Mouse (Mus musculus): ENCODE results near the gene Tab2. TPM values are rescaled to one million over a fixed set of nuclear protein-coding genes. Genes with fewer than 3 reads are reported as not detected.

Gene Tab2
- polyA plus RNA-seq (2012; rRNA removed), result 41.2 and 42.9 TPM in 2 replicates

DNA sequence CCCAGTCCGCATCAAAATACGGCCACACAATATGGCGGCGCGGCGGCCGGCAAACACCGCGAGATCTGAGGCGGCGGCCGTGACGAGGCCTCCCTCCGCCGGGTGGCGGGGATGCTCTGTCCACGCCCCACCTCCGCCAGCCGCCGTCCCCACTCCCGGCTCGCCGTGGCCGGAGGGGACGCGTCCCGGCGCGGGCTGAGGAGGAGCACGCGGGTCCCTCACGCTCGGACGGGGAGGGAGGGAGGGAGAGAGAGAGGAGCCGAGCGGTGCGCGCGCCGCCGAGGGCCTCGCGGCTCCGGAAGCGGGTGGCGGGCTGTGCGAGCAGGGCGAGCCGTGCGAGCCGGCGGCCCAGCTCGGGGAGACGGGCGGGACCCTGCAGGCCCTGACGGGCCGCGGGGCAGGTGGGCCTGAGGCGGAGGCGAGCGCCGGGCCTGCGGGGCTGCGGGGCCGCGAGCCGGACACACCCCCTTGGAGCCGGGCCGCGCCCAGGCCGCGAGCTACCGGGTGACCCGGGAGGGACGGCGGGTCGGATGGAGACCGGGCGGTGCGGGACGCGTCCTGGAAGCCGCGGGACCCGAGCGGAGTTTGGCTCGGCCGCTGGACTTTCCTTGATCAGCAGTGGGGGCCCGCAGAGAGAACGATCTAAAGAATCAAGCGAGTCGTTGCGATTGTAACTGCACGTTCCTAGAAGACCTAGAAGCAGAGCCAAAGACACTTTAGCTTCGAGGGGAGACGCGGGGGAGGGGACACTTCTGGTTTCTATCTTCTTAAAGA lies at the start of gene Tab2:
Gene Tab2, minus strand, starts transcription at position 3 of the 774 bp plus-strand sequence.
- DNase-seq (ENCODE audit: low read depth), result no peak

DNA sequence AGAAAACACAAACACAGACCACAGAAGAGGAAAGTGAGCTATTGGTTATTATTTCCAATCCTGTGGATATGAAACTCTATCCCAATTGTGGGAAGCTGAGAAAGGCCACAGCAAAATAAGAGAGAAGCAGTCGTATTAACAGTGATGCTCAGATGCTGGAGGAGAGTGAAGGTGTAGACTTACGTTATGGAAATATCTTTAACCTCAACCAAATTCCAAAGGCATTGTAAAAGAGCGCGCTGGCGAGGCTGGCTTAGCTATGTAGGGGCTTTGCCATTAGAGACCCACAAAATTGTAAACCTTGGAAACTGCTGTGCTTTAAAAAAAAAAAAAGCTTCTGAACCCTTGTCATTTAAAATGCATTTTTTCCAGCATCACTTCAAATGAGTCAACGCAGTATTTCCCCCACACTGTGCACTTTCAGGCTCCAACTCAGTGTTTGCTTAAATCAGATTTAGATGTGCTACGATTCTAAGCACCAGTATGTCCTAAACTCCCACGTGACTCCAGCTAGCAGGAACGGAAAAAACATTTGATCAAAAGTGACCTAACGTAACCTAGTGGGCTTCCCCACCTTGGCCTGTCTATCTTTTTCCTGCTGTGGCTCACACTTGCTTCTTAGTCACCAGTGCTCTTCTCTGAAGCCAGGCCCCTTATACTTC lies 36.4 kb upstream of the Tab2 start:
- DNase-seq (ENCODE audit: low read depth), result no peak

DNA sequence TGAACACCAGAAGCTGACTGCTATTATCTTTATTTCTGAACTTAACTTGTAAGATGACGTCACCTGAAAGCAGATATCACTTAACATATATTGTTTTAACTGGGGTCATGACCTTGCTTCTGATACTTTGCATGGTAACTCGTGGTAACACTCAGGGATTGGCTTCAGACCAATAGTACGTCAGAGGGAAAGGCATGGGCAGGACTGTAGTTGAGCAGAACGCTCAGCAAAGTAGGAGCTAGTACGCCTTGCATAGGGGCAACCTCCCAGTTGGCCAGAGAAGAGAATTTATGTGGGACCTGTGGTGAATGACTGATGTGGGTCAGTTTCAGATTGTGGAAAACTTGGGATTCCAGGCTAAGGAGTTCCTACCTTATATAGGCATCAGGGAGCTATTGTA lies 35.6 kb upstream of the Tab2 start:
- DNase-seq (ENCODE audit: low read depth), result no peak

DNA sequence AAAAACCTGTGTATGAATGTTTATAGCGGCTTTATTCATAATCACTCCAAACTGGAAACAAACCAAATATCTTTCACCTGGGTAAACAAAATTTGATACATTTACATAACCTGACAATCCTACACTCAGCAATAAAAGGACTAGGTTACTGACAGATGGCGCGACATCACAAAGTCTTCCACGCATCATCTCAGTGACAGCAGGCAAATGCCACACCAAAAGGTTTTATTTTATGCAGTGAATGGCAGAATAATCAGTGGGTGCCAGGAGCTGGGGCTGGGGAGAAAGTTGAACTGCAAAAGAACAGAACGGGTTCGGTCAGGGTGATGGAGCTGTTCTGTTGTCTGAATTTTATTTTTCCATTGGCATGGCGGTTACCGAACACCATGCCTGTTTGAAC lies 31.5 kb upstream of the Tab2 start:
- DNase-seq (ENCODE audit: low read depth), result no peak

DNA sequence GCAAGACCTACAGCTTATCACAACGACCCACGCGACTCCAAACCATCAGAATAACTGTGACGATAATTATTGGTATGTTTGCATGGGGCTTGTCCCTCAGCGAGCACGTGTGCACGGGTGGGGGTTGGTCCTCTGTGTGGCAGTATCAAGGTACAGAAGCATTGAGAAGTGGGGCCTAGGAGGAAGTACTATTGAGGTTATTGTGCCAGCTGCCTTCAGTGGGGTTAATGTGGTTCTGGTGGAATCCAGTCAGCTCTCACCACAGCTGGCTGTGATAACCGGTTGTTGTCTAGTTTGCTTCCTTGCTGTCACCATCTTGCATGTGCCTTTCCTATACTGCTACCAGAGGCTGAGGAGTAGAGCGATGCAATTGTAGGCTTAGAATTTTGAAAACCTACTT lies 20.4 kb upstream of the Tab2 start:
- DNase-seq (ENCODE audit: low read depth), result no peak

DNA sequence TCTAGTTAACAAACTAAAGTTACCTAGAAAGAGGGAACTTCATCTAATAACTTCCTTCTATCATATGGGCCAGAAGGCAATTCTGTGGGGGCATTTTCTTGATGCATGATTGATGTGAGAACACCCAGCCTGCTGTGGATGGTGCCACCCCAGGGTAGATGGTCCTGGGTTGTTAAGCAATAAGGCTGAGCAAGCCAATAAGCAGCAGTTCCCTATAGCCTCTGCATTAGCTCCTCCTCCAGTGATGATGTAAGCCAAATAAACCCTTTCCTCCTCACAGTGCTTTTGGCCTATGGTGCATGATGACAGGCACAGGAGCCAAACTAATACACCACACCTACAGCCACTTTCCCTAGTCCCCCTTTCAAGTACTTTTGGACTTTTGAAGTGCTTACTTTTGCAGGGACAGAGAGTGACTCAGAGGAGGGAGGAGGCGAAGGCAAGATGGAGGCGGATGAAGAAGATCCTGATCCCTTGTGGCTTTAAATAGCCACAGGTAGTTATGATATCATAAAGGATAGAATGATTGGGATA lies 12.8 kb upstream of the Tab2 start:
- DNase-seq (ENCODE audit: low read depth), result no peak

DNA sequence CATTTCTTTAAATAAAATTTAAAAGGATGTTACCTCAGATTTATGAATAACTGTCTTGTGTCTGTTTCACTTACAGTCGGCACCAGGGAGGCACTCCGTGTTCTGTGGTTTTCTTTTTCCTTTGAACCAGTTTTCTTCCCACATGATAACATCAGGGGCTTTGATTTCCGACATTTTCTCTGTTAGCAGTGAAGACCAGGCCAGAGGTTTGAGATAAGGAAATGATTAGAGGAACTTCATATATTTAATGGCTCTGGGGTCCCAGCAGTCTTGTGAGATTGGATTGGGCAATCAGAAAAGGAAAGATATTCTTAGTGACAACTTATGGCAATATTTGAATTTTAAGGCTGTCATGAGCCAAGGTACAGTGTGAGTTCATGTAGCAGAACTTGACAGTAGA lies 11.1 kb upstream of the Tab2 start:
- no peak for DNase-seq (ENCODE audit: low read depth)

DNA sequence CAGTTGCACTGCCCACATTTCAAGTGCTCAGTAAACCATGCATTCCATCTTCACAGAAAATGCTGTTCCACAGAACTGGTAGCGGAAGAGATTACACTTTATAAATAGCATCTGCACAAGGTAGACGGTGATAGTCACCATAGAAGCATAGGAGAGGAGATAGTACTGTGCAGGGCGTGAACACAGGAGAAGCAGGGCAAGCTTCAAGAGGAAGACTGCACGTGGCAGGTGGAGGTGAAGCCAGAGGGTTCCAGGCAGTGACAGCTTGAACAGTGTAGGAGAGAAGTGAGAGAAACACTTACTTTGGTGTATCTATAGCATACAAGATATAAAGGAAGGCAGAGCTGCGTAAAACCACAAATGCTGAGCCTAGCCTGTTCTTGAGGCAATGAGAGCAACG lies 3.0 kb upstream of the Tab2 start:
- no peak for DNase-seq (ENCODE audit: low read depth)

DNA sequence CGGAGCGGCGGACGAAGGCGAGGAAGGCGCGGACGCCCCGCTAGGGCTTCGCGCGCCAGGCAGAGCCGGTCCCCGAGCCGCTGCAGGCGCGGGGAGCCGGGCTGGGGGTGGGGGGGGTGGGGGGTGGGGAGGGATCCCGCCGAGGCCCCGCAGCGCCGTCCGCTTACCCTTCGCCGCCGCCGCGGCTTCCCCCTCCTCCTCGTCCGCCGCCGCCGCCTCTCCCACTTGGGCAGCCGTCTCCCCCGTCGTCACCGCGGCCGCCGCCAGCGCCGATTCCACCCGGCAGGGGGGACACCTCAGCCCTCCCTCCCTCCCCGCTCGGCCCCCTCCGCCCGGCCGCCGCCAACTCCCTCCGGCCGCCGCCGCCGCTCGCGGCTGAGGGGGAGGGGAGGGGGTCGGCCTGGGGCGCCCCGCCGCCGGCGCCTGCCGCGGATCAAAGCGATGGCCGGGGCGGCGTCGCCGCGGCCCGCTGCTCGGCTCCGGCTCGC lies 352 bp downstream of the Tab2 start:
- no peak for DNase-seq (ENCODE audit: low read depth)

DNA sequence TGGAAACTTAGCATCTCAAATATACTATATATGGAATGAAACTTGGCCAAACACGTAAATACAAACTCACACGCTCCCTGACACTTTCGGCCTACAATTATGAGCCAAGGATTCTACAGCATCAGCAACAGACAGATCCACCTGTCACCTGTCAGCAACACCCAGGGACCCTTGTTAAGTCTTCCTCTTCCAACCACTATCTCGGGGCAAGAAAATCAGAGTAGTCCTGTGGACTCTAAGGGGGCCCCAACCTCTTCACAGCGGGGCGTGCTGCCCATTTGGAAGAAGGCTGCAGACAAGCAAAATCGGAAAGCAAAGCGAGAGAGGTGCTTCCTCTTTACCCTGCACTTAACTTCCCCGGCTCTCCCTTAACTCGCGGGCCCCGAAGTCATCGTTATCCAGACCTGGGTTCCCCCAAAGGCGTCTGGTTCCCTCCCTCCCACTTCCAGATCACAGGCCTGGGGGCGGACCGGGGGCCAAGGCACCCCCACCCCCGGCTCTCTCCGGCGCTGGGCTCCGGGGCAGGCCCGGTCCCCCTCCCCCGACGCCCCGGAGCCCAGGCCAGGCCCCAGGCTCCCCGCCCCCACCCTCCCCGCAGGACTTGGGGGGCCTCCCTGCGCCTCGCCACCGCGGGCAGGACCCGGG lies 919 bp downstream of the Tab2 start:
- no peak for DNase-seq (ENCODE audit: low read depth)

DNA sequence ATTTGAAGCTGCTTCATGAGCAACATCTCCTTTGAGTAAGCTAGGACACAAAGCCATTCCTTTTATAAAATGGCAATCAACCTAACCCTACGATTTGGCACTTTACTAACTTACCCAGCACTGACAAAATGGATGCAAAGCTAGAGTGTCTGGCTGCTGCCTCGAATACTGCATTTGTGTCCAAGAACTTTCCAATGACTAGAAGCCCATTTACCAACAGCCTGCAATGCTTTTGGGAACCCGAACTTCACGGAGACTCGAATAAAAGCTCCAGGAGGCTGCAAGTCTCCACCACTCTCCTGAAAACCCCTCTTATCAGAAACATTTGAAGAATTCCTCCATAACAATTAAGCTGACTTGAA lies 1.4 kb downstream of the Tab2 start:
- no peak for DNase-seq (ENCODE audit: low read depth)

DNA sequence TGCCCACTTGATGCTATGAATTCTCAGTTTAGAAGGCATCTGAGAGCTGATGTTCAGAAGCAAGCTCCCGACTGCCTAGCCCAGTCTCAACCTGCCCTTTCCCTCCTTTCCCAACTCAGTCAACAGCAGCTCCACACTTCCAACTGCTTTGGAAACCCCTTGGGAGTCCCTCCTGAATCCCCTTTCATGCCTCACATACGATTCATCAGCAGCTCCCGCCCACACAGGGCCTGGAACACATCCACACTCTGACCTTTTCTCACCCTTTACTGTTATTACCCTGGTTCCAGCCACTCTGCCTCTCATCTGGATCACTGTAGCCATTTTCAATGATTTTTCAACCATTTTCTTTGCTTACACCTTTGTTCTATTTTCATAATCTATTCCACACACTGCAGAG lies 13.0 kb downstream of the Tab2 start:
- DNase-seq (ENCODE audit: low read depth), result no peak

DNA sequence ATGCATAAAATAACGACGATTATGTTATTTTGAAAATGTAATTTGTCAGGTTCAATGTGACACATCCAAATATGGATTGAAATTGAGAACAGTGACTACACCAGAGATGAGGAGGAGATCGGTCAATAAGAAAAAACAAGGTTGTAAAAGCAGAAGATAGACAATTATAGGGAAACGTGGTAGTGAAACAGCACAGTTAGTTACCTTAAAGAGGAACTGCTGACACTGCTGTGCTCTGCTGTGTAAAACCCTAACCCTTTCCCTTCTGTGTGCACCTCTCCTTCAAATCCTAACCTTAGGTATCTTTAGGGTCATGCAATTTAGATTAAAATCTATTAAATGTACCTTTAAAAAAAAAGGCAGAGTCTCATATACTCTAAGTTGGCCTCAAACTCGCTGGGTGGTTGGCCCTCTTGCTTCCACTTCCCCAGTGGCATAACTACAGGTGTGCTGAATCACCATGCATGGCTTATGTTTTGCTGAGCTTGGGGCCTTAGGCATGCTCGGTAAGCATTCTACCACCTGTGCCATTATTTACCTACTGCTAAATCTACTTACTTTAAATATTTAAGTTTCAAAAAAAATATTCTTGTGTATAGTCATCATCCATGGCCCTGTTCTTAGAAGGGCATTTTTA lies 19.4 kb downstream of the Tab2 start:
- no peak for DNase-seq (ENCODE audit: low read depth)

DNA sequence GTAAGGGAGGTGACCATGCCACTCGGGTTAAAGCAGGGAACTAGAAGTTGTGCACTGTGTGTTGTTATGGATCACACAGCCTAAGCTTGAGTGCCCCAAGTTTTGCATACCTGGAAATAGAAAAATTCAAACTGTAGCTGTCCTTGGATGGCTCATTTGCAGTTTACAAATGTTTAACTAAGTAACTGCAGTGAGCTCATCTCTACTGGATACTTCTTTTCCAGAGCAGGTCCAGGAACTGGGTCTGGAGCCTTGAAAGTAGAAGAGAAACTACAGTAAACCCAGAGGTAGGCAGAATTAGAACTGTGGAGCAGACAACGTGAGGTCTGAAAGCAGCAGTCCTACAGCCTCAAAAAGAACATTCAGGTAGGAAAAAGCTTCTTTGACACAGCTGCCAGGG lies 23.1 kb downstream of the Tab2 start:
- DNase-seq (ENCODE audit: low read depth), result no peak

DNA sequence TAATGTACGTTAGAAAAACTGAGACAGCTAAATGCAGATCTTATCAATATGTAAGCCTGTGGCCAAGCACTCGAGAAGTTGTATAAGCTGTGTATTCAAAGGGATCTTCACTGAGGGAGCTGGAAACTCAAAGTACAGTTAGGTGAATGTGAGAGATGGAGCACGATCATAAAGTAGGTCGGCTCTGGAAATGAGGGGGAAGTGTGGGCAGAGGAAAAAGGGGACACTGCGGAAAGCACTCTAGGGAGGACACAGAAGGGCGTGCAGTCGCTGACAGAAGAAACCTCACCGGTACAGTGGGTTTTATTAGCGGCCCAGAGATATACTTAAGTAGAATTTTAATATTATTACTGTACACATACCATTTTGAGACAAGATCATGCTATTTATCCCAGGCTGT lies 27.0 kb downstream of the Tab2 start:
- no peak for DNase-seq (ENCODE audit: low read depth)

DNA sequence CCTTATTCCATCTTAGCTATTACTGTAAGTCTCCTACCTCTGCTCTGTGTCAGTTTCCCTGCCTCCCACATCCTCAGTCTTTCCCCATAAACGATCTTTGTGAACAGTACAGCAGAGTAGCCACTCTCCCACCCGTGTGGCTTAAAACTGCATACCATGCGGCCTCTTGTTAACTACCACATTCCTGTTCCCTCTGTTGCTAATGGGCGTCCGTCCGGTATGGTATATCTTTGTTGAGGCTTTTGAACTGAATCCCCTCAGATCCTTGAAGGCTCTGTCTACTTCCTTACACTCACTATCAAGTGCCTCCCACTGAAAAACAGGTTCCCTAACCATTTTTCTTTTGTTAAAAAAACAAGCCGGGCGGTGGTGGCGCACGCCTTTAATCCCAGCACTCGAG lies 30.5 kb downstream of the Tab2 start:
- no peak for DNase-seq (ENCODE audit: low read depth)

DNA sequence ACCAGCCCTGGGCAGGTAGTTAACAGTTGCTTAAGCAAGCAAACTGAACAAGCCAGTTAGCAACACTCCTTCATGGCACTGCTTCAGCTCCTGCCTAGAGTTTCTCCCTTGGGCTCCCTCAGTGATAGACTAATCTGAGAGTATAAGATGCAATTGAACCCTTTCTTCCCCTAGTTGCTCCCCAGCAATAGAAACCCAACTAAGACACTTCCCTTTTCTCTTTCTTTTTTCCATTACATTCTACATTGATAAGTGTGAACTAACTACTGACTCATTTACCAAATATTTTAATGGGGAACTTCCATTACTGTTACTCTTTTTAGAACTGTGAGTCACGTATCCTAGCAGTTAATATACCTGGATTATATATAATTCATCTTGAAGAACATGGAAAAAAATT lies 32.6 kb downstream of the Tab2 start:
- DNase-seq (ENCODE audit: low read depth), result no peak

DNA sequence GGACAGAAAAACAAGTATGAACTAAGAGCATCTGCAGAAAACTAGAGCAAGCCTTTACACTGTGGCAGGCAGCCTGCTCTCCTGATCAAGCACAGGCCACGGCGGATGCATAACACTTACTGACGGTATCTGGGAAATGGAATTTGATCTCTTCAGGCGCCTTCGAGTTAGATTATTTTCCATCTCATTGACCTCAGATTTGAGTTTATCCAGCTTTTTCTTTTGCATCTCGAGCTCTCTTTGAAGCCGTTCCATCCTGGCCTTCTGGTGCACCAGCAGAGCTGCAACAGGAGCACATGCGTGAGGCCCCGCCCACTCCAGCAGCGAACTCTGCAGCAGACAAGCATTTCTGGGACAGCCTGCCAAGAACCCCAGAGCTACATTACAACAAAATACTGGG lies 44.8 kb downstream of the Tab2 start:
- no peak for DNase-seq (ENCODE audit: low read depth)

DNA sequence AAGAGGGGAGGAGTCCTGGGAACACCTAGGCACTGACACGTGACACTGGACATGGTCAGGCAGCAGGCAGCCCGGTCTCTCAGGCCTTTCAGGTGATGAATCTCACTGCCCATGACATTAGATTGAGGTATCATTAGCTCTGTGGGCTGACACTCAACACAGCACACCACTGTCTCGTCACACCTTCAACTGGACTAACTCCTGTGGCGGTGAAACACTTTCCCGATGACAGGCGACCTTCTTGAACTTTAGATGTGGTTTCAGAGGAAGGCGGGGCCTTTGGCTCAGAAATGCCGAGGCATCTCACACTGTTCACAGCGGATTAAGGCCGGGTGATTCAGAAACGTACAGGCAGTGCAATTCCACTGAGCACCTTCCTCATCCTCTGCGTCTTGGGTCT lies 48.9 kb downstream of the Tab2 start:
- no peak for DNase-seq (ENCODE audit: low read depth)

DNA sequence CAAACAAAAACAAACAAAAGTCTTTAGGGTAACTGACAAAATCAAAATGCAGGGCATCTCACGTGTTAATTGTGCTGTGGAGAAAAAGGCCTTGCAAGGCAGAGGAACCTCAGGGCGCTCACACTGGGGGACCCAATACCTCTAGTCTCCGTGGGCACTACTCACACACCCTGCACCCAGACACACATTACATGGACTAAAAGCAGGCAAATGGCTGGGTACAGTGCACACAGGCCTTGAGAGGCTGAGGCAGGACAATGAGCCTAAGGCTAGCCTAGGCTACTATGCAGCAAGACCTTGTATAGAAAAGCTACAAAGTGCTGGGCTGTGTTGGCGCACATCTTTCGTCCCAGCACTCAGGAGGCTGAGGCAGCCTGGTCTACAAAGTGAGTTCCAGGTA lies 51.9 kb downstream of the Tab2 start:
- DNase-seq (ENCODE audit: low read depth), result no peak

DNA sequence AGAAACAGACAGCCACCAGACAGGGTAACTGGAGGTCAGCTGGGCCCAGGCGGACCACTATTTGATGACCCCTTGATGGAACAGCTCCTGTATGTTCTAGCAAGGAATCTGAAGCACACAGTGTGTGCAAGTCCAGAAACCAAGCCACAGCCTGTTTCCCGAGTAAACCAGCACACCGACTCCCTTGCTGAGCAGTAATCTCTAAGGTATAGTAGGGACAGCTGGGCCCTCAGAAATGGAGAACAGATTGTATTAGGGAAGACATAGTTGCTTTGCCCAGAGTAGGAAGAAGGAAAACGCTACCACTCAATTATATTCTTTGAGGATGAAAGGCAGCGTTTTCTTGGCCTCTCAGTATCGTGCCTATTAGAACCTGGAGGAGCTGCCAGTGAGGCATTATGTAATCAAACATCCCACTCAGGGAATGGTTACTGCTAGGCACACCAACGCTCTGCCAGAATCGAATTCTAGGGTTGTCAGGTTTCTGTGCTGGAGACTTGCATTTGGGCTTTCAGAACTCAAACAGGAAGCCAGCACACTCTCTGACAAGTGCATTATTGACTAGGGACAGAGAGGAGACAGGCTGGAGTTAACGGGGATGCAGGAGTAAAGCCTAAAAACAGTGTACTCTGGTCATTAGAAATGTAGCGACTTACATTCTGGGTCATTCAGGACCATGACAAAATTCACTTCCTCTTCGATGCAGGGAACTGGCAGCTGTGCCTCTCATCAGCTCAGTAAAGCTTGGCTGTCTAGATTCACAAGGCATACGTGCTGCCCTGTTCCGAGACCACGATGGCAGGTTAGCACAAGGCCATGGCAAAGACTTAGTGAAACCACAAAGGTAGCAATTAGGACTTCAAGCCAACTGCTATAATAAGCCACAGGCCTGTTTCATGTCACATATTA lies 55.1 kb downstream of the Tab2 start:
- no peak for DNase-seq (ENCODE audit: low read depth)
